Mouse (Mus musculus): ENCODE results near the gene Camta1. TPM values are rescaled to one million over a fixed set of nuclear protein-coding genes. Genes with fewer than 3 reads are reported as not detected.

Gene Camta1
- polyA plus RNA-seq, 1 experiment from 2014 or later, result 83.5 TPM

DNA sequence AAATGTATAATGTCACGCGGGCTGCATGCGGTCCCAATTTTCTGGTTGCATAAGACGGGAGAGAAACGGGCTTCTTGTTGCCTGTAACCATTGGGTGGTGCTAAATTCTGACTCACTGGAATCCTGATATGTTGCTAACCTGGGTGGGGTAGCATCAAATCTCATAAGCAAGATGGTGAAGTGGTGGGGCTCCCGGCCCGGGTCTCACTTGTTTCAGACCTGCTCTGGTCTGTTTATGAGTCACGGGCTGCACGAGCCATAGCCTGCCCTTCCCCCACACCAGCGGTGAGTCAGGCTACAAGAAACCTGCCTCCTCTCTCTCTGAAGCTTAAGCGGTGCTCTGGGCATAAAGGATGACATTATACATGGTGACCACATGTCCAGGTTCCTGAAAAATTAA is 554.8 kb downstream of the Camta1 start:
- H3K4me1 ChIP-seq (ENCODE audit: insufficient read depth, low read length), result peaks cover 50% of the 10 kb centered on the region
- H3K27me3 ChIP-seq (ENCODE audit: insufficient read depth, low read length), result no peaks in the 10 kb centered on the region
- no peak overlapping the region for H3K4me3 ChIP-seq (ENCODE audit: low read length)
- H3K9ac ChIP-seq (replicated peaks; ENCODE audit: low read length), result no peak overlapping the region
- no peak overlapping the region for H3K4me2 ChIP-seq (replicated peaks; ENCODE audit: low read depth, low read length)
- H3K9me3 ChIP-seq (ENCODE audit: low read length), result no peaks in the 10 kb centered on the region
- no peaks in the 10 kb centered on the region for H3K36me3 ChIP-seq (ENCODE audit: insufficient read depth, low read length)
- ATAC-seq (ENCODE audit: low FRiP score, low TSS enrichment), result no peak
- 80% methylated on average over 11 of the region's 11 CpGs for WGBS
- no peak overlapping the region for H3K27ac ChIP-seq (ENCODE audit: low read length)

DNA sequence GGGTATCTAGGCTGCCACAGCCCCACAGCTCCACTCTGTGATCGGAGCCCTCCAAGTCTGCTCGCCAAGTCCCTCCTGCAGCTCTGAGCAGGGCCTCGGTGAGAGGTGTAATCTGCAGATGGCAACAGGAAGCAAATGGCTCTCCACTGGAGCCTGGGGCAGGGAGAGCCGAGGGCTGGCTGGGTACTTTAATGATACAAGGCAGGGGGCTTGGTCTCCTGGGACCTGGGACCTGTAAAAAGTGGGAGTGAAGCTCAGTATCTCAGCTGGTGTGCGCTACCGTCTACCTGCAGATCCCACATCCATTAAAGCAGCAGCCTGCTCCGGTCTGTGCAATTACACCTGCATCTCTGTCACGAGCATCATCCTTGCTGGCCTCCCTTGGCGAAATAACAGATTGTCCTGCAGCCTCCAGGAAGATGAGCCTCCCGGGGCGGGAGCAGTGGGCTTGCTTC is 555.3 kb downstream of the Camta1 start:
- H3K9ac ChIP-seq (replicated peaks; ENCODE audit: low read length), result no peak overlapping the region
- WGBS, result 53% methylated on average over 11 of the region's 11 CpGs
- no peak overlapping the region for H3K4me3 ChIP-seq (ENCODE audit: low read length)
- peaks cover 53% of the 10 kb centered on the region for H3K4me1 ChIP-seq (ENCODE audit: insufficient read depth, low read length)
- H3K27me3 ChIP-seq (ENCODE audit: insufficient read depth, low read length), result no peaks in the 10 kb centered on the region
- H3K27ac ChIP-seq (ENCODE audit: low read length), result no peak overlapping the region
- no peak for ATAC-seq (ENCODE audit: low FRiP score, low TSS enrichment)
- H3K4me2 ChIP-seq (replicated peaks; ENCODE audit: low read depth, low read length), result no peak overlapping the region
- no peaks in the 10 kb centered on the region for H3K36me3 ChIP-seq (ENCODE audit: insufficient read depth, low read length)
- H3K9me3 ChIP-seq (ENCODE audit: low read length), result no peaks in the 10 kb centered on the region

DNA sequence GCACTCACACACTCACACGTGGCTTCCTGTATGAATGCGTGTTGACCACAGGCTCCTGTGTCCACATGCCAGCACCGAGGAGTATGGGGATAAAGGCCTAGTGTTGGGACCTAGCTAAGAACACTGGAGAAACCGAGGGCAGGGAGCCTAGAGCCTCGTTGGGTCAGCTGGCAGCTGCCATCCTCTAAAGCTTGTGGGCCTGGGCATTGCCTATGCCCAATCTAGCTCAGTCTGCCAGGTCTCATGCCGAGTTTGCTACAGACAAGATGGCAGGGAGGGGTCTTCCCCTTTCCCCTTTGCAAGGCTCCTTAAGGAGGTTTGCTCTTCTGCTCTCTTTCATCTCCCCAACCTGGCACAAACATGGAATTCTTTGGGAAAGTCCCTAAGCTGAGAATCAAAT is 555.9 kb downstream of the Camta1 start:
- peaks cover 52% of the 10 kb centered on the region for H3K4me1 ChIP-seq (ENCODE audit: insufficient read depth, low read length)
- no peak overlapping the region for H3K9ac ChIP-seq (replicated peaks; ENCODE audit: low read length)
- H3K27me3 ChIP-seq (ENCODE audit: insufficient read depth, low read length), result no peaks in the 10 kb centered on the region
- no peak overlapping the region for H3K4me3 ChIP-seq (ENCODE audit: low read length)
- H3K27ac ChIP-seq (ENCODE audit: low read length), result no peak overlapping the region
- no peak for ATAC-seq (ENCODE audit: low FRiP score, low TSS enrichment)
- H3K36me3 ChIP-seq (ENCODE audit: insufficient read depth, low read length), result no peaks in the 10 kb centered on the region
- no peak overlapping the region for H3K4me2 ChIP-seq (replicated peaks; ENCODE audit: low read depth, low read length)
- no peaks in the 10 kb centered on the region for H3K9me3 ChIP-seq (ENCODE audit: low read length)
- 82% methylated on average over 6 of the region's 6 CpGs for WGBS

DNA sequence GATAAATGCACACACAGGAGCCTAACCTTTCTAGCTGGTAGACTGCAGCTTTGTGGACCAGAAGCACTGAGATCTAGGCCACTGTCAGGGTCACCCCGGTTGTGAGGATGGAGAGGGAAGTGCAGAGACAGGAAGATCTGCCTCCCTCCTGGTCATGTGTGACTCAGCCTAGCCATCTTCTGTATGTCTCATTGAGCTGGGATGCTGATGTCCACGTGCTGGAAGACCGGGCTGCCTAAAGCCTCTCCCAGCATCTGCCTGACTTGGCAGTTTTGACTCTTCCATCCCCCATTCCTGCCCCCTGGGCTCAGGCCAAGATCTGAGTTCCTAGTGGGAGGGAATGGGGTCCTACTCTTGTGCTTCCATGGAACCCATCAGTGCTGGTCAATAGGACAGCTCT is 557.7 kb downstream of the Camta1 start:
- peaks cover 43% of the 10 kb centered on the region for H3K4me1 ChIP-seq (ENCODE audit: insufficient read depth, low read length)
- H3K9me3 ChIP-seq (ENCODE audit: low read length), result no peaks in the 10 kb centered on the region
- H3K9ac ChIP-seq (replicated peaks; ENCODE audit: low read length), result no peak overlapping the region
- H3K4me2 ChIP-seq (replicated peaks; ENCODE audit: low read depth, low read length), result no peak overlapping the region
- peak overlapping the region; percentile 94; the same call in 1 of the 2 replicates for H3K27ac ChIP-seq (ENCODE audit: low read length)
- H3K27me3 ChIP-seq (ENCODE audit: insufficient read depth, low read length), result no peaks in the 10 kb centered on the region
- H3K36me3 ChIP-seq (ENCODE audit: insufficient read depth, low read length), result no peaks in the 10 kb centered on the region
- no peak overlapping the region for H3K4me3 ChIP-seq (ENCODE audit: low read length)
- no peak for ATAC-seq (ENCODE audit: low FRiP score, low TSS enrichment)
- WGBS, result 71% methylated on average over 3 of the region's 3 CpGs

DNA sequence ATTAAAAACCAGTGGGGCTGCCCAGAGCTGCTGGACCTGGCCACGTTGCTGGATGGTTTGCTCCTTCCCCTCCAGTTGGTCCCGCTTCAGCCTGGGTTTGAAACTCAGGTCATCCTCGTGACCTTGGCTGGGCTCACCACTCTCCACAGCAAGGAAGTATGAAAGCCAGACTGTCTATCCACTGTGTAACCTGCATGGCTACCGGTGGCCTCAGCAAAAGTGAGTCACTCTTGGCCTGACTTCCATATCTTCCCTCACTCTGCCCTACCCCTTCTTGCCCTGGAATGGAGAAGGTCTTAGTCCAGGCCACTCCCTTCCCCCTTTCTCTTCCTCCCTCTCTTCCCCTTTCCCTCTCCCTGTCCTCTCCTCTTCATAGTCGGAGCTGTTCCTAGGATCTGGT is 558.2 kb downstream of the Camta1 start:
- Histone ChIP-seq H3K36me3 (ENCODE audit: insufficient read depth, low read length) (no peaks in the 10 kb centered on the region), H3K27me3 (ENCODE audit: insufficient read depth, low read length) (no peaks in the 10 kb centered on the region), H3K27ac (ENCODE audit: low read length) (peak overlapping the region; percentile 94), H3K4me3 (ENCODE audit: low read length) (no peak overlapping the region), H3K4me1 (ENCODE audit: insufficient read depth, low read length) (peaks cover 43% of the 10 kb centered on the region), H3K9me3 (ENCODE audit: low read length) (no peaks in the 10 kb centered on the region), H3K4me2 (replicated peaks; ENCODE audit: low read depth, low read length) (no peak overlapping the region), H3K9ac (replicated peaks; ENCODE audit: low read length) (no peak overlapping the region)
- ATAC-seq (ENCODE audit: low FRiP score, low TSS enrichment), result no peak
- 67% methylated on average over 5 of the region's 5 CpGs for WGBS

DNA sequence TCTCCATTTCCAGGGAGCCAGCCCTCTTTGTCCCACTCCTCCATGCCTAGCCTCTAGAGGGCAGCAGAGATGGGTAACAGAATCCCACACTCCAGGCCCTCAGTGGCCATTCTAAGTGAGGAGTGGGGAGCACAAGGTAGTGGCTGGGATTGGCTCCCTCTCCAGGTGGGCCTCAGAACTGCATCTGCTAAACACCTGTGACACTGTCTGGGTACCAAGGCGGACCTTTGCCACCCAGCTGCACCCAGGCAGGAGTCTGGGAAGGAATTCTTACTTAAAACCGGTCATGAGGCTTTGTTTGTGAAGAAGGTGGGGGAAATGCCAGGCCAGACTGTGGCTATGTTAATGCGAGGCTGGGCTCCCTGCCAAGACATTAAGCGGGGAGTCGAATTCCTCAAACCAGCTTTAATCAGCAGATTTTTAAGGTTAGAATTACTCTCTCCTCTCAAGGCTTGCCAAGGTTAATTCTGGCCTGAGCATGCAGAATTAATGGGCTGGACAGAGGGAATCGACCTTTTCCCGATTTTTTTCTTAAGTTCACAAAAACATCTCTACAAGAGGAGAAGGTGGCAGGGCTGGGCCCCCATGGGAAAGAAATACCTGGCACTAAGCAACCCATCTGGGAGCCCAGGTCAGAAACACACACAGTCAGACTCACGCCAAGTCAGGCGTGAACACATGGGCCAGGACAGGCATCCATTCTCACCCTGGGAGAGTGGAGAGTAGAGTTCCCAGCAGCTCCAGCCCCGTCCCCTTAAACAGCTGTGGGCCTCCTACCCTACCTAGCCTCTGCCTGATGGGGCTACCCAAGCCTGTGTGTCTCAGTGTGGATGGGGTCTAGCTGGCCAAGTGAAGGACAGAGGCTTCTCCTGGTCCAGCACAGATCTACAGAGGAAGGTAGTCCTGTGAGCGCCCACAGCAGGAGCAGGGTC is 559.2 kb downstream of the Camta1 start:
- Histone ChIP-seq H3K27me3 (ENCODE audit: insufficient read depth, low read length) (no peaks in the 10 kb centered on the region), H3K9ac (replicated peaks; ENCODE audit: low read length) (no peak overlapping the region), H3K27ac (ENCODE audit: low read length) (peak overlapping the region; percentile 94), H3K4me2 (replicated peaks; ENCODE audit: low read depth, low read length) (no peak overlapping the region), H3K4me3 (ENCODE audit: low read length) (no peak overlapping the region), H3K36me3 (ENCODE audit: insufficient read depth, low read length) (no peaks in the 10 kb centered on the region), H3K9me3 (ENCODE audit: low read length) (no peaks in the 10 kb centered on the region), H3K4me1 (ENCODE audit: insufficient read depth, low read length) (peaks cover 38% of the 10 kb centered on the region)
- ATAC-seq (ENCODE audit: low FRiP score, low TSS enrichment), result peak; percentile 88
- WGBS, result 15% methylated on average over 11 of the region's 11 CpGs

DNA sequence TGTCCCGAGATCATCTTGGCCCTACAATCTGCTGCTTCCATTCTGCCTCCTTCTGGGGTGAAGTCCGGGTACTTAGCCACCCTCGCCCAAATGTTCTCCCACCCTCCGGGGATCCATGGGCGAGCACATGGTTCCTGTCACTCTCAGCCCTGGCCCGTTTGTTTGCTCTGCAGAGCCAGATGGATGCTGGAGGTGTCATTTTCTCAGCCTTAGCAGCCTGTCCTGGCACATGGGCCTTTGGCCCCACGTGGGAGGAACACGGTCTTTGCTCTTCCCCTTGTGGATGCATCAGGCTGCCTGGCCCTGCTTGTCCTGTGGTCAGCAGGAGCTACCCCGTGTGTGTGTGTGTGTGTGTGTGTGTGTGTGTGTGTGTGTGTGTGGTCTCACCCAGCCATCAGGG is 560.3 kb downstream of the Camta1 start:
- Histone ChIP-seq H3K27me3 (ENCODE audit: insufficient read depth, low read length) (no peaks in the 10 kb centered on the region), H3K4me3 (ENCODE audit: low read length) (no peak overlapping the region), H3K9ac (replicated peaks; ENCODE audit: low read length) (no peak overlapping the region), H3K9me3 (ENCODE audit: low read length) (no peaks in the 10 kb centered on the region), H3K36me3 (ENCODE audit: insufficient read depth, low read length) (no peaks in the 10 kb centered on the region), H3K4me2 (replicated peaks; ENCODE audit: low read depth, low read length) (no peak overlapping the region), H3K27ac (ENCODE audit: low read length) (no peak overlapping the region), H3K4me1 (ENCODE audit: insufficient read depth, low read length) (peaks cover 38% of the 10 kb centered on the region)
- no peak for ATAC-seq (ENCODE audit: low FRiP score, low TSS enrichment)
- WGBS, result 11% methylated on average over 9 of the region's 9 CpGs

DNA sequence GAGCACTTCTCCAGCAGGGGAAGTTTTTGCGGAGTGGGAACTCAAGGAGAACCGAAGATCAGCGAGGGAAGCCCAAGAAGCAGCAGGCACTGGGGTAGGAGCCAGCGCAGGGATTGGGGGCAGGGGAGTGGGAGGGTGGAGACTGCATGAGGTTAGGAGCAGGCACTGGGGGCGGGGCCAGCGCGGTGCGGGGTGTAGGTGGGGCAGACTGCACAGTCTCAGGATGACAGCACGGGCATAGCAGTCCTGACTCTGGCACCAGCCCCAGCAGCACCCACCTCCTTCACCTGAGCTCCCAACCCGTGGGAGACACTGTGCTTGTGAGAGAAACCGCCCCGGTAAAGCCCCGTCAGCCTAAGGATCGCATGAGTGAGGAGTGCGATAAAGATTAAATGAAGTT is 561.0 kb downstream of the Camta1 start:
- no peaks in the 10 kb centered on the region for H3K27me3 ChIP-seq (ENCODE audit: insufficient read depth, low read length)
- peak; percentile 28; the same call in 1 of the 2 replicates for ATAC-seq (ENCODE audit: low FRiP score, low TSS enrichment)
- H3K27ac ChIP-seq (ENCODE audit: low read length), result no peak overlapping the region
- H3K36me3 ChIP-seq (ENCODE audit: insufficient read depth, low read length), result no peaks in the 10 kb centered on the region
- H3K9me3 ChIP-seq (ENCODE audit: low read length), result no peaks in the 10 kb centered on the region
- 10% methylated on average over 15 of the region's 15 CpGs for WGBS
- no peak overlapping the region for H3K4me3 ChIP-seq (ENCODE audit: low read length)
- peaks cover 36% of the 10 kb centered on the region for H3K4me1 ChIP-seq (ENCODE audit: insufficient read depth, low read length)
- H3K9ac ChIP-seq (replicated peaks; ENCODE audit: low read length), result no peak overlapping the region
- H3K4me2 ChIP-seq (replicated peaks; ENCODE audit: low read depth, low read length), result 0 out of 2 replicates have a peak overlapping the region, but pooled peaks have one; percentile 12

DNA sequence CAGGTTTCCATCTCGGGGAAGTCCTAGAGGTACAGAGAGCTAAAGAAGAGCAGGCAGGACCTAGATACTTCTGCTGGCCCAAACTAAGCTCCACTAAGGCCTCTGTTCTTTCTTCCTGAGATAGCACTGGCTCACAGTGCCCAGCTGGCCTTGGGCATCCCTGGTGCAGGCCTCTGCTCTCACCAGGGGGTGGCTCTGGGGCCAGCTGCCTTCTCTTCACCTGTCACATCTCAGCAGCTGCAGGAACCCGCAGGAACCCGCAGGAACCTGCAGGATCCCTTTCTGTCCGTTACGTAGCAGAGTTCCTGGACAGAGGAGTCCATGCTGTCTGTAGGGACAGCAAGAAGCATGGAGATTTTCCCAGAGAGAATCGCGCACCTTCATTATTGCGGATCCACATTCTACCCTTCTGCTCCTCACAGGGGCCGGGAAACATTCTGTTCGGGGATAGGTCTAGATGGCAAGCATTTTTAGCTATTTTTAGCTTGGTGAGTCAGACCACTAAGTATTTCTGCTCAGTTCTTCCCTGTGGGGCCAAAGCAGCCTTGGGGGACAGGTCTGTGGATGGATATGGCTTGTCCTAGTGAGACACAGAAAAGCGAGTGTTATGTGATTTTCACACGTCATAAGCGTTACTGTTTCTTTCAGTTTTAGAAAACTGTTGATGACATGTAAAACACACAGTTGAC is 566.0 kb downstream of the Camta1 start:
- no peak overlapping the region for H3K9ac ChIP-seq (replicated peaks; ENCODE audit: low read length)
- H3K9me3 ChIP-seq (ENCODE audit: low read length), result no peaks in the 10 kb centered on the region
- H3K36me3 ChIP-seq (ENCODE audit: insufficient read depth, low read length), result no peaks in the 10 kb centered on the region
- no peak overlapping the region for H3K4me3 ChIP-seq (ENCODE audit: low read length)
- 83% methylated on average over 13 of the region's 13 CpGs for WGBS
- ATAC-seq (ENCODE audit: low FRiP score, low TSS enrichment), result no peak
- no peaks in the 10 kb centered on the region for H3K27me3 ChIP-seq (ENCODE audit: insufficient read depth, low read length)
- peaks cover 5% of the 10 kb centered on the region for H3K4me1 ChIP-seq (ENCODE audit: insufficient read depth, low read length)
- H3K4me2 ChIP-seq (replicated peaks; ENCODE audit: low read depth, low read length), result no peak overlapping the region
- H3K27ac ChIP-seq (ENCODE audit: low read length), result no peak overlapping the region

Measured in kidney, embryonic 16.5 days (tissue).